Mouse (Mus musculus): ENCODE data around the gene Tspan4.

Tspan4 gene

GRCm38 (mm10) chr7:141495940-141496339, 20.9 kb downstream of the Tspan4 start:
- in situ Hi-C loops (cut with MboI; ENCODE audit: low sequenced_read_pairs) = no loop called here

- in situ Hi-C loops (cut with MboI; ENCODE audit: low sequenced_read_pairs) = no loop called here
These were observed 22.6 kb downstream of the Tspan4 start for GRCm38 (mm10) chr7:141497600-141497999.

- in situ Hi-C loops (cut with MboI; ENCODE audit: low sequenced_read_pairs) = no loop called here
These were observed 26.9 kb downstream of the Tspan4 start for GRCm38 (mm10) chr7:141501820-141502555.

- in situ Hi-C loops (cut with MboI; ENCODE audit: low sequenced_read_pairs) = no loop called here
These were observed 27.5 kb downstream of the Tspan4 start for GRCm38 (mm10) chr7:141502556-141502905.

GRCm38 (mm10) chr7:141506278-141506677, 31.2 kb downstream of the Tspan4 start:
- in situ Hi-C loops (cut with MboI; ENCODE audit: low sequenced_read_pairs) = no loop called here

- in situ Hi-C loops (cut with MboI; ENCODE audit: low sequenced_read_pairs) = no loop called here
These were observed 33.1 kb downstream of the Tspan4 start for GRCm38 (mm10) chr7:141508160-141508559.

GRCm38 (mm10) chr7:141510196-141510595, 35.2 kb downstream of the Tspan4 start:
- in situ Hi-C loops (cut with MboI; ENCODE audit: low sequenced_read_pairs) = no loop called here

GRCm38 (mm10) chr7:141510681-141511191, 35.7 kb downstream of the Tspan4 start:
- in situ Hi-C loops (cut with MboI; ENCODE audit: low sequenced_read_pairs) = no loop called here

- in situ Hi-C loops (cut with MboI; ENCODE audit: low sequenced_read_pairs) = no loop called here
These were observed 42.6 kb downstream of the Tspan4 start for GRCm38 (mm10) chr7:141517638-141518037.

GRCm38 (mm10) chr7:141518296-141518695, 43.3 kb downstream of the Tspan4 start:
- in situ Hi-C loops (cut with MboI; ENCODE audit: low sequenced_read_pairs) = no loop called here

GRCm38 (mm10) chr7:141518926-141519325, 43.9 kb downstream of the Tspan4 start:
- in situ Hi-C loops (cut with MboI; ENCODE audit: low sequenced_read_pairs) = no loop called here

- in situ Hi-C loops (cut with MboI; ENCODE audit: low sequenced_read_pairs) = loop anchor here (5.0 kb wide), 1 partner anchor 32 kb away; no protein-coding TSS in a partner anchor
These were observed 44.8 kb downstream of the Tspan4 start for GRCm38 (mm10) chr7:141519795-141520194.

- in situ Hi-C loops (cut with MboI; ENCODE audit: low sequenced_read_pairs) = loop anchor here (5.0 kb wide), 1 partner anchor 36 kb away; no protein-coding TSS in a partner anchor
These were observed 48.0 kb downstream of the Tspan4 start for GRCm38 (mm10) chr7:141523007-141523406.

GRCm38 (mm10) chr7:141524271-141524670, 49.2 kb downstream of the Tspan4 start:
- in situ Hi-C loops (cut with MboI; ENCODE audit: low sequenced_read_pairs) = loop anchor here (5.0 kb wide), 1 partner anchor 37 kb away; no protein-coding TSS in a partner anchor

- in situ Hi-C loops (cut with MboI; ENCODE audit: low sequenced_read_pairs) = loop anchor here (5.0 kb wide), 1 partner anchor 38 kb away; no protein-coding TSS in a partner anchor
These were observed 49.9 kb downstream of the Tspan4 start for GRCm38 (mm10) chr7:141524760-141525579.

GRCm38 (mm10) chr7:141525580-141525925, 50.5 kb downstream of the Tspan4 start:
- in situ Hi-C loops (cut with MboI; ENCODE audit: low sequenced_read_pairs) = no loop called here

- in situ Hi-C loops (cut with MboI; ENCODE audit: low sequenced_read_pairs) = no loop called here
These were observed 60.5 kb downstream of the Tspan4 start for GRCm38 (mm10) chr7:141535570-141535969.

GRCm38 (mm10) chr7:141538852-141539555, 64.0 kb downstream of the Tspan4 start:
- in situ Hi-C loops (cut with MboI; ENCODE audit: low sequenced_read_pairs) = no loop called here

GRCm38 (mm10) chr7:141539556-141540311, 64.7 kb downstream of the Tspan4 start, which contains the start of gene Chid1:
Gene Chid1, minus strand, starts transcription at chr7:141539857.
- in situ Hi-C loops (cut with MboI; ENCODE audit: low sequenced_read_pairs) = no loop called here

Measured in CH12F3 (cell line).